Mouse (Mus musculus) neural tube, embryonic 14.5 days (tissue): ENCODE measurements around the gene Ccdc163. TPM values are rescaled to one million over a fixed set of nuclear protein-coding genes. Genes with fewer than 3 reads are reported as not detected.

ENCODE experiments used
- ATAC-seq: fragments of 200-750 bp; cut with Nextera tagmentation; 2 replicates; pipeline ENCODE4 v1.8.0; 2017; ENCODE audit warnings: low read depth, mild to moderate bottlenecking, moderate TSS enrichment, moderate library complexity
- H3K27ac ChIP-seq: fragments of 300-500 bp; sonication (generic); 2 replicates; pipeline ENCODE4 v1.5.1; 2014; ENCODE audit warnings: low read depth, mild to moderate bottlenecking, control low read depth, low read length, moderate library complexity, mixed read lengths
- H3K27me3 ChIP-seq: fragments of 300-500 bp; sonication (generic); 2 replicates; pipeline ENCODE4 v1.6.1; 2014; ENCODE audit warnings: low read length; ENCODE audit not compliant: control insufficient read depth, insufficient read depth
- H3K36me3 ChIP-seq: fragments of 300-500 bp; sonication (generic); 2 replicates; pipeline ENCODE4 v1.6.1; 2014; ENCODE audit warnings: low read length, mixed read lengths; ENCODE audit not compliant: control insufficient read depth, insufficient read depth
- H3K4me1 ChIP-seq: fragments of 300-500 bp; sonication (generic); 2 replicates; pipeline ENCODE4 v1.6.1; 2014; ENCODE audit warnings: low read length; ENCODE audit not compliant: control insufficient read depth, insufficient read depth
- H3K4me2 ChIP-seq: fragments of 300-500 bp; sonication (generic); 2 replicates; pipeline ENCODE4 v1.6.1; 2014; ENCODE audit warnings: mild to moderate bottlenecking, low read depth, low read length, control low read depth
- H3K4me3 ChIP-seq: fragments of 300-500 bp; sonication (generic); 2 replicates; pipeline ENCODE4 v1.5.1; 2014; ENCODE audit warnings: low read depth, low read length, control low read depth, mixed read lengths
- H3K9ac ChIP-seq: fragments of 300-500 bp; sonication (generic); replicated peaks from 2 replicates; pipeline ENCODE4 v1.6.1; 2014; ENCODE audit warnings: low read depth, mild to moderate bottlenecking, control low read depth, low read length, mixed read lengths
- H3K9me3 ChIP-seq: fragments of 300-500 bp; sonication (generic); 2 replicates; pipeline ENCODE4 v1.6.1; 2016; ENCODE audit warnings: low read length; ENCODE audit not compliant: control insufficient read depth
- WGBS: fragments of 180-500 bp; shearing (Covaris S2); extraction: QIAGEN DNeasy Blood & Tissue Kit; methylation state at CpG from one replicate; pipeline ENCODE4 v1.1.7; 2014; 5-methylcytosine and 5-hydroxymethylcytosine counted together
- polyA plus RNA-seq: library from polyadenylated mRNA; unstranded; fragments of >200 nt; fragmentation: Nextera tagmentation; extraction: Ambion mirVana; gene quantifications from 2 replicates; pipeline ENCODE4 v1.2.1, GENCODE M21; 2014

Gene Ccdc163
- polyA plus RNA-seq, 1 experiment from 2014 or later = 9.0 TPM

DNA sequence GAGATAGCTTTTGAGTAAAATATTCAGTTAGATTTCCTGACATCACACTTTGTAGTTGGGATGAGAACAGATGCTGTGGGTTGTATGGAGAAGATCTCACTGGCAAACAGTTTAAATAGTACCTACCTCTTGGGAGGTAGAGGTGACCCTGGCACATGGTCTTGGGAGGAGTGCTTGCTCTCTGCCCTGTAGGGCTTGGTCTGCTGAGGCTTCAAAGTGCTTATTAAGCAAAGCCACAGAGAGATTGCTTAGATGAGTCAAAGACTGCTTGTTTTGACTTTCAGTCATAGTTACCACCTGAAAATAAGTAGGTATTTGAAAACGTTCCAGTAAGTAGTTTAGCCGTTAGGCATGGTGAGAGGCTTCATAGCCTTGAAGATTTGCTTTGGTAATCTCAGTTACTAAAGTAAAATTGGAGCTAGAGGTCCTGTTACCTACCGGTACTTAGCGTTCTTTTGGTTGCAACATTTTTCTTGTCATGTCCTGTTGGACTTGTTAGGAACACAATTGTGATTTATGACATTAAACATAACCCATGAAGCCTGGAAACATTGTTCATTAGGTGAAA lies 18.9 kb upstream of the Ccdc163 start:
- WGBS = 92% methylated on average over 4 of the region's 4 CpGs
- Histone ChIP-seq H3K9ac (no peak overlapping the region), H3K9me3 (no peaks in the 10 kb centered on the region), H3K4me2 (no peak overlapping the region), H3K4me3 (no peak overlapping the region), H3K36me3 (0 out of 2 replicates have a peak, but pooled peaks cover 5% of the 10 kb centered on the region), H3K27me3 (no peaks in the 10 kb centered on the region), H3K27ac (no peak overlapping the region), H3K4me1 (no peaks in the 10 kb centered on the region)
- no peak for ATAC-seq

DNA sequence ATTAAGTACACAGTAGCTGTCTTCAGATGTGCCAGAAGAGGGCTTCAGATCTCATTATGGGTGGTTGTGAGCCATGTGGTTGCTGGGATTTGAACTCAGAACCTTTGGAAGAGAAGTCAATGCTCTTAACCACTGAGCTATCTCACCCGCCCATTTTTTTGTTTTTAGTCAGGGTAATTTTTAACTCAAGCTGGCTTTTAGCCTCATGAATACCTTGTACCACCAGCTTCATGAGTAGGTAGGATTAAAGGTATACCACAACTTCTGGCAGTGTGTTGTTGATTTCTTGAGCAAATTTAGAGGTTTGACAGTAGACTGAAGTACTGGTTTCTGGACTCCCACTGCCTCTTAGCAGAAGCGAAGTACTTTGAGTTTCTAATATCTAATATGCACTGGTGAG lies 16.2 kb upstream of the Ccdc163 start:
- no peaks in the 10 kb centered on the region for H3K9me3 ChIP-seq
- no peaks in the 10 kb centered on the region for H3K27me3 ChIP-seq
- H3K4me3 ChIP-seq = no peak overlapping the region
- WGBS = 97% methylated on average over 2 of the region's 2 CpGs
- no peaks in the 10 kb centered on the region for H3K4me1 ChIP-seq
- H3K4me2 ChIP-seq = no peak overlapping the region
- H3K9ac ChIP-seq = no peak overlapping the region
- ATAC-seq = no peak
- no peak overlapping the region for H3K27ac ChIP-seq
- 0 out of 2 replicates have a peak, but pooled peaks cover 9% of the 10 kb centered on the region for H3K36me3 ChIP-seq

DNA sequence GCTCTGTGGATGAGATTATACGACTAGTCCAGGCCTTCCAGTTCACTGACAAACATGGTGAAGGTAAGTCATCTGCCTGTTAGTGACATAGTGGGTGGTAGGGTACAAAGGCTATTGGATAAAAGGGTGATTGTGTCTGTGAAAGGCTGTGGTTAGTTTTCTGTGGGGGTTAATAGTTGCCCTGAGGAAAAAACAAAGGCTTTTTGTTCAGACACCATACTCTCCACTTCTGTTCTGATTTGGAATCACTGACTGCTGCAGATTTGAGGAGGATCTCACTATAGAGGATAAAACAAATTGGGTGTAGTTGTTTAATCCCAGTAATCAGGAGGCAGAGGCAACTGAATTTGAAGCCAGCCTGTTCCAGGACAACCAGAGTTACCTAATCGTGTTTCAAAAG lies 14.5 kb upstream of the Ccdc163 start:
- ATAC-seq = no peak
- 83% methylated on average over 2 of the region's 2 CpGs for WGBS
- no peak overlapping the region for H3K9ac ChIP-seq
- no peak overlapping the region for H3K4me3 ChIP-seq
- no peaks in the 10 kb centered on the region for H3K27me3 ChIP-seq
- H3K27ac ChIP-seq = no peak overlapping the region
- no peaks in the 10 kb centered on the region for H3K4me1 ChIP-seq
- no peak overlapping the region for H3K4me2 ChIP-seq
- no peaks in the 10 kb centered on the region for H3K9me3 ChIP-seq
- 0 out of 2 replicates have a peak, but pooled peaks cover 9% of the 10 kb centered on the region for H3K36me3 ChIP-seq

DNA sequence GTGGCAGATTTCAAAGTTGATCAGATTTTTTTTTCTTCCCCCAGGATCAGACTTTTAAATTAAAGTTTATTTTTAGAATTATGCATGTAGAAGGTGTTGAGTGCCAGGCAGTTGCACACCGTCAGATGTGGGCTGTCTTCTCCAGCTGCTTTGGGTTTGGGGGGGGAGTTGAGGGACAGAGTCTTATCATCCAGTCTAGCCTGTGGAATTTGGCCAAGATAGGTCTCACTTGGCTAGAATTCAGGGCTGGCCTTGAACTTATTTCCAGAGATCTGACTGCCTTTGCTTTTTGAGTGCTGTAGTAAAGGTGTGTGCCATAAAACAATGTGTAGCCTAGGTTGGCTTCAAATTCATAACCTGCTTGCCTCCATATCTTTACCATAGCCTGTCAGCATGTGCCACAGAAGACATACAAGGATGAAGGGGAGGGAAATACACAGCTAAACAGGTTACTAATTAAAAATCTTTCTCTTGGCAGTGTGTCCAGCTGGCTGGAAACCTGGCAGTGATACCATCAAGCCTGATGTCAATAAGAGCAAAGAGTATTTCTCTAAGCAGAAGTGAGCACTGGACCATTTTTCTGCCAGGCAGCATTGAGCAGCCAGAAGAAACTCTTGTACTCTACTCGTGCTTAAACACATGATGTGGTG lies 9.5 kb upstream of the Ccdc163 start:
- no peaks in the 10 kb centered on the region for H3K27me3 ChIP-seq
- H3K4me2 ChIP-seq = no peak overlapping the region
- no peak overlapping the region for H3K27ac ChIP-seq
- no peak overlapping the region for H3K4me3 ChIP-seq
- H3K9ac ChIP-seq = no peak overlapping the region
- peaks cover 5% of the 10 kb centered on the region; the same call in 1 of the 2 replicates for H3K36me3 ChIP-seq
- no peak for ATAC-seq
- H3K9me3 ChIP-seq = no peaks in the 10 kb centered on the region
- WGBS = 87% methylated on average over 2 of the region's 2 CpGs
- no peaks in the 10 kb centered on the region for H3K4me1 ChIP-seq

- Histone ChIP-seq H3K9me3 (no peaks in the 10 kb centered on the region), H3K27ac (no peak overlapping the region), H3K27me3 (no peaks in the 10 kb centered on the region), H3K9ac (no peak overlapping the region), H3K4me2 (no peak overlapping the region), H3K4me3 (no peak overlapping the region), H3K4me1 (no peaks in the 10 kb centered on the region), H3K36me3 (no peaks in the 10 kb centered on the region; the same call in 1 of the 2 replicates)
- no peak for ATAC-seq
- whole genome bisulfite sequencing = 82% methylated on average over 1 of the region's 1 CpGs
These were observed 7.3 kb upstream of the Ccdc163 start for GRCm38 (mm10) chr4:116700964-116701363.

- H3K9me3 ChIP-seq = no peaks in the 10 kb centered on the region
- no peak overlapping the region for H3K27ac ChIP-seq
- ATAC-seq = no peak
- no peaks in the 10 kb centered on the region for H3K27me3 ChIP-seq
- peaks cover 3% of the 10 kb centered on the region; the same call in 1 of the 2 replicates for H3K4me1 ChIP-seq
- H3K36me3 ChIP-seq = no peaks in the 10 kb centered on the region; the same call in 1 of the 2 replicates
- H3K4me2 ChIP-seq = no peak overlapping the region
- no peak overlapping the region for H3K4me3 ChIP-seq
- WGBS = 39% methylated on average over 6 of the region's 6 CpGs
- no peak overlapping the region for H3K9ac ChIP-seq
These were observed 4.5 kb upstream of the Ccdc163 start for GRCm38 (mm10) chr4:116703804-116704203.

DNA sequence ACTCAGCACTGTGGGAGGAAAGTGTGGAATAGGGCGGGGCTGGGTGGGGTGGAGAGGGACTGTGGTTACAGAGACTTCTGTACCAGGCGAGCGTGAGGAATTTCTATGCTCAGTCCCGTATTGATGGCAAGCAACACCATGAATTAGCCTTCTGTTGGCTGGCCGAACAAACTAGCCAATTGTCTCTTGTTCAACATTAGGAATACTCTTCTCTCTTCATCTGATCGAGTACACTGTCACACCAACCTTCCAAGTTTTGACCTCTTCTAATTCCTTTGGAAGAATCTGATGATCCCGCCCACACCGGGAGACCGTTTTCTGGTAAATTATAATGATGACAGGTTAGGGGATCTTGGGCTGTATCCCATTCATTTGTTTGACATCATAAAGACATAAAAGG lies 643 bp upstream of the Ccdc163 start:
- no peaks in the 10 kb centered on the region for H3K9me3 ChIP-seq
- peaks cover 7% of the 10 kb centered on the region; the same call in 1 of the 2 replicates for H3K4me1 ChIP-seq
- H3K4me3 ChIP-seq = peak overlapping the region; percentile 47
- H3K9ac ChIP-seq = peak overlapping the region; percentile 48
- WGBS = 21% methylated on average over 9 of the region's 9 CpGs
- 0 out of 2 replicates have a peak overlapping the region, but pooled peaks have one; percentile 45 for H3K27ac ChIP-seq
- peak; percentile 1; the same call in 1 of the 2 replicates for ATAC-seq
- H3K27me3 ChIP-seq = no peaks in the 10 kb centered on the region
- no peaks in the 10 kb centered on the region for H3K36me3 ChIP-seq
- peak overlapping the region; percentile 73 for H3K4me2 ChIP-seq

DNA sequence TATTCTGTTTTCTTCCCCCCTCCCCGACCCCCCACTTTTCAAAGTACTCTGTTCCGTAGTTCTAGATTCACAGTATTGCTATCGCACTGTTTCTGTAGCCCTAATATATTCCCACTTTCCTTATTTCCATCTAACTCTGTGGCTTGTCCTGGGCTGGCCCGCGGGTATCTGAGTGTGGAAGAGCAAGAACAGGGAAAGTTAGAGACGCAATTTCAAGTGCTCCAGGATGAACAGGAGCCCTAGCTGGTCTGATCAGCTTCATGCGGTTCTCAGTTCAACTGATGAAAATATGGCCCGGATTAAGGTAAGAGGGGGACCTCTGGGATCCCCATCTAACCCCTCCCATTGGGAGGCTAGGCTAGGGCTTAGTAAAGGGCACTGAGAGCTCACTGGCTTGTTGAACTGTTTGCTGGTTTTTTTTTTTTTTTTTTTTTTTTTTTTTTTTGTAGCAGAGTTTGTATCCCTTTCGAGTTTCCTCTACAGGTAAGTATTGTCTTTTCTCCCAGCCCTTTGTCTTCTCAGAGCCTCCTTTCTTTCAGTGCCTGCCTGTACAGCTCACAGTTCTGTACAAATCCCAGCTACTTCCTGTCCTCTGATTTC lies 582 bp downstream of the Ccdc163 start:
- Histone ChIP-seq H3K27ac (no peak overlapping the region), H3K4me1 (peaks cover 7% of the 10 kb centered on the region; the same call in 1 of the 2 replicates), H3K4me3 (peak overlapping the region; percentile 47), H3K36me3 (no peaks in the 10 kb centered on the region), H3K9ac (peak overlapping the region; percentile 34; the same call in 1 of the 2 replicates), H3K27me3 (no peaks in the 10 kb centered on the region), H3K4me2 (peak overlapping the region; percentile 73), H3K9me3 (no peaks in the 10 kb centered on the region)
- peak; percentile 16; the same call in 1 of the 2 replicates for ATAC-seq
- WGBS = 6% methylated on average over 9 of the region's 9 CpGs

DNA sequence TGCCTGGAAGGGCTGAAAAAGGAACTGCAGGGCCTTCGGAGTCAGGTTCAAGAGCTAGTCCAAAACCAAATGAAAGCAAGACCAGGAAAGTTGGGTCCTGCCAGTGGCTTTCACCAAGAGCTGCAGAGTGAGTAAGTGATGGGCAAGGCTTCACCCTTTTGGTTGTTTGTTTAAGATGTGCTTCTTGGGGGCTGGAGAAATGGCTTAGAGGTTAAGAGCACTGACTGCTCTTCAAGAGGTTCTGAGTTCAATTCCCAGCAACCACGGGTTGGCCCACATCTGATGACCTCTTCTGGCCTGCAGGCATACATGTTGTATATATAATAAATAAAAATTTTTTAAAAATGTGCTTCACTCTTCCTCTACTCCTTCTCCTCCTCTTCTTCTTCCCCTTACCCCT lies 1.8 kb downstream of the Ccdc163 start:
- peaks cover 7% of the 10 kb centered on the region; the same call in 1 of the 2 replicates for H3K4me1 ChIP-seq
- ATAC-seq = no peak
- no peaks in the 10 kb centered on the region for H3K27me3 ChIP-seq
- no peak overlapping the region for H3K27ac ChIP-seq
- no peak overlapping the region for H3K4me3 ChIP-seq
- no peak overlapping the region for H3K4me2 ChIP-seq
- H3K9me3 ChIP-seq = no peaks in the 10 kb centered on the region
- WGBS = 92% methylated on average over 2 of the region's 2 CpGs
- H3K36me3 ChIP-seq = no peaks in the 10 kb centered on the region
- H3K9ac ChIP-seq = no peak overlapping the region
